Mouse (Mus musculus) bone marrow macrophage, adult 2 months (primary cell): ENCODE measurements around the gene Rin3.

ENCODE experiments used
- CTCF ChIP-seq: IDR thresholded peaks from 2 replicates; pipeline ENCODE4 v1.5.1; 2012; ENCODE audit warnings: low read depth, mild to moderate bottlenecking, low read length, moderate library complexity
- POLR2A ChIP-seq: IDR thresholded peaks from 2 replicates; pipeline ENCODE4 v1.6.1; 2012; ENCODE audit warnings: mild to moderate bottlenecking, low read depth, low read length, borderline replicate concordance

- TF ChIP-seq CTCF: no peak
- no peak for TF ChIP-seq POLR2A
These were observed 19.6 kb upstream of the Rin3 start for GRCm38 (mm10) chr12:102263249-102263648.
